Mouse (Mus musculus) thymus, adult 2 months (tissue): Measurements from ENCODE around the gene Prkci. TPM values are rescaled to one million over a fixed set of nuclear protein-coding genes. Genes with fewer than 3 reads are reported as not detected.

Source experiments
- DNase-seq: peaks from one replicate; pipeline ENCODE4 v3.0.0; 2021
- H3K27ac ChIP-seq: fragments of 200-500 bp; 2 replicates; pipeline ENCODE4 v1.5.1; 2012; ENCODE audit warnings: low read length, control low read depth; ENCODE audit not compliant: control insufficient read depth, insufficient read depth
- H3K27me3 ChIP-seq: fragments of 200-500 bp; 2 replicates; pipeline ENCODE4 v1.6.1; 2012; ENCODE audit warnings: mild to moderate bottlenecking, low read length, moderate library complexity, mixed read lengths; ENCODE audit not compliant: control insufficient read depth, insufficient read depth
- H3K36me3 ChIP-seq: fragments of 200-500 bp; 2 replicates; pipeline ENCODE4 v1.6.1; 2012; ENCODE audit warnings: mild to moderate bottlenecking, low read length, moderate library complexity; ENCODE audit not compliant: control insufficient read depth, insufficient read depth
- H3K4me1 ChIP-seq: fragments of 200-500 bp; replicated peaks from 2 replicates; pipeline ENCODE4 v1.6.1; 2012; ENCODE audit warnings: low read length; ENCODE audit not compliant: control insufficient read depth, insufficient read depth
- H3K4me3 ChIP-seq: fragments of 200-500 bp; 2 replicates; pipeline ENCODE4 v1.5.1; 2012; ENCODE audit warnings: mild to moderate bottlenecking, low read length, control low read depth, moderate library complexity; ENCODE audit not compliant: control insufficient read depth, insufficient read depth
- CTCF ChIP-seq: fragments of 200-500 bp; IDR thresholded peaks from 2 replicates; pipeline ENCODE4 v1.5.1; 2012; ENCODE audit warnings: mild to moderate bottlenecking, control low read depth, low read length, moderate library complexity, borderline replicate concordance; ENCODE audit not compliant: control insufficient read depth, poor library complexity, insufficient read depth; ENCODE audit errors: extremely low read depth
- POLR2A ChIP-seq: fragments of 200-500 bp; IDR thresholded peaks from 2 replicates; pipeline ENCODE4 v1.6.1; 2012; ENCODE audit warnings: mild to moderate bottlenecking, low read length, control low read depth, moderate library complexity; ENCODE audit not compliant: control insufficient read depth, poor library complexity, insufficient read depth; ENCODE audit errors: extremely low read depth
- WGBS: fragments of 180-500 bp; shearing (Covaris S2); methylation state at CpG from one replicate; pipeline ENCODE4 v1.1.7; 2018; 5-methylcytosine and 5-hydroxymethylcytosine counted together
- polyA plus RNA-seq: library from polyadenylated mRNA; depleted of rRNA; stranded (reverse); fragments of >200 nt; gene quantifications from 2 replicates; pipeline ENCODE4 v1.2.3, GENCODE M21; 2012

Prkci gene
- polyA plus RNA-seq, 1 experiment = 12.8 TPM

GRCm38 (mm10) chr3:31068482-31068881 lies 72.9 kb downstream of the Prkci start:
- Histone ChIP-seq H3K27ac (no peak overlapping the region), H3K4me3 (no peak overlapping the region), H3K36me3 (no peaks in the 10 kb centered on the region), H3K4me1 (no peaks in the 10 kb centered on the region), H3K27me3 (no peaks in the 10 kb centered on the region)
- TF ChIP-seq CTCF (no peak), POLR2A (no peak)
- DNase-seq = no peak
- 95% methylated on average over 7 of the region's 7 CpGs for WGBS

GRCm38 (mm10) chr3:31071804-31072203 lies 76.3 kb downstream of the Prkci start:
- no peak overlapping the region for H3K4me3 ChIP-seq
- TF ChIP-seq CTCF (no peak), POLR2A (no peak)
- peaks cover 3% of the 10 kb centered on the region for H3K4me1 ChIP-seq
- no peak overlapping the region for H3K27ac ChIP-seq
- no peaks in the 10 kb centered on the region for H3K27me3 ChIP-seq
- H3K36me3 ChIP-seq = no peaks in the 10 kb centered on the region
- no peak for DNase-seq
- 95% methylated on average over 14 of the region's 14 CpGs for whole genome bisulfite sequencing

GRCm38 (mm10) chr3:31075808-31076207 lies 80.3 kb downstream of the Prkci start:
- no peak overlapping the region for H3K27ac ChIP-seq

GRCm38 (mm10) chr3:31077068-31077703 lies 81.6 kb downstream of the Prkci start:
- Histone ChIP-seq H3K4me3 (no peak overlapping the region), H3K36me3 (no peaks in the 10 kb centered on the region), H3K4me1 (peaks cover 6% of the 10 kb centered on the region), H3K27ac (no peak overlapping the region), H3K27me3 (no peaks in the 10 kb centered on the region)
- no peak for DNase-seq
- no peak for TF ChIP-seq CTCF
- no peak for TF ChIP-seq POLR2A
- WGBS = 97% methylated on average over 6 of the region's 6 CpGs

More at GRCm38 (mm10) chr3:31075808-31076207, 80.3 kb downstream of the Prkci start:
- WGBS = 57% methylated on average over 11 of the region's 11 CpGs
- no peak for TF ChIP-seq CTCF
- no peak for TF ChIP-seq POLR2A
- Histone ChIP-seq H3K4me1 (peaks cover 3% of the 10 kb centered on the region), H3K4me3 (no peak overlapping the region), H3K27me3 (no peaks in the 10 kb centered on the region), H3K36me3 (no peaks in the 10 kb centered on the region)
- DNase-seq = no peak

GRCm38 (mm10) chr3:31079450-31079849 lies 83.9 kb downstream of the Prkci start:
- Histone ChIP-seq H3K4me1 (peaks cover 19% of the 10 kb centered on the region), H3K27me3 (no peaks in the 10 kb centered on the region), H3K36me3 (no peaks in the 10 kb centered on the region), H3K4me3 (no peak overlapping the region), H3K27ac (no peak overlapping the region)
- 90% methylated on average over 10 of the region's 10 CpGs for WGBS
- TF ChIP-seq CTCF (no peak), POLR2A (no peak)
- DNase-seq = no peak

GRCm38 (mm10) chr3:31080791-31081502 lies 85.4 kb downstream of the Prkci start:
- Histone ChIP-seq H3K36me3 (no peaks in the 10 kb centered on the region), H3K4me1 (peaks cover 28% of the 10 kb centered on the region), H3K27me3 (no peaks in the 10 kb centered on the region), H3K4me3 (no peak overlapping the region), H3K27ac (no peak overlapping the region)
- no peak for DNase-seq
- TF ChIP-seq CTCF = no peak
- no peak for TF ChIP-seq POLR2A
- WGBS = 94% methylated on average over 10 of the region's 10 CpGs

GRCm38 (mm10) chr3:31082838-31083506 lies 87.4 kb downstream of the Prkci start:
- Histone ChIP-seq H3K4me3 (no peak overlapping the region), H3K27me3 (no peaks in the 10 kb centered on the region), H3K36me3 (no peaks in the 10 kb centered on the region), H3K4me1 (peaks cover 27% of the 10 kb centered on the region), H3K27ac (peak overlapping the region; percentile 29; the same call in 1 of the 2 replicates)
- WGBS = 20% methylated on average over 12 of the region's 13 CpGs
- DNase-seq = peak; percentile 60
- TF ChIP-seq POLR2A (no peak), CTCF (no peak)
